Mouse (Mus musculus) stomach, embryonic 15.5 days (tissue): ENCODE data around the gene Ndnf. TPM values are rescaled to one million over a fixed set of nuclear protein-coding genes. Genes with fewer than 3 reads are reported as not detected.

Experiments
- ATAC-seq: fragments of 200-750 bp; cut with Nextera tagmentation; 2 replicates; pipeline ENCODE4 v1.8.0; 2017; ENCODE audit warnings: low read depth, moderate number of reproducible peaks, moderate TSS enrichment; ENCODE audit not compliant: insufficient read depth, low FRiP score
- H3K27ac ChIP-seq: fragments of 300-500 bp; sonication (generic); 2 replicates; pipeline ENCODE4 v1.5.1; 2015; ENCODE audit warnings: mild to moderate bottlenecking, inconsistent platforms
- H3K27me3 ChIP-seq: fragments of 300-500 bp; sonication (generic); replicated peaks from 2 replicates; pipeline ENCODE4 v1.6.1; 2015; ENCODE audit warnings: inconsistent platforms
- H3K36me3 ChIP-seq: fragments of 300-500 bp; sonication (generic); 2 replicates; pipeline ENCODE4 v1.6.1; 2015; ENCODE audit warnings: inconsistent platforms
- H3K4me1 ChIP-seq: fragments of 300-500 bp; sonication (generic); 2 replicates; pipeline ENCODE4 v1.6.1; 2015; ENCODE audit warnings: inconsistent platforms
- H3K4me2 ChIP-seq: fragments of 300-500 bp; sonication (generic); 2 replicates; pipeline ENCODE4 v1.6.1; 2015; ENCODE audit warnings: mild to moderate bottlenecking, inconsistent platforms
- H3K4me3 ChIP-seq: fragments of 300-500 bp; sonication (generic); replicated peaks from 2 replicates; pipeline ENCODE4 v1.5.1; 2015; ENCODE audit warnings: inconsistent platforms
- H3K9ac ChIP-seq: fragments of 300-500 bp; sonication (generic); 2 replicates; pipeline ENCODE4 v1.6.1; 2015; ENCODE audit warnings: inconsistent platforms
- H3K9me3 ChIP-seq: fragments of 300-500 bp; sonication (generic); 2 replicates; pipeline ENCODE4 v1.6.1; 2016; ENCODE audit warnings: inconsistent platforms
- WGBS: fragments of 180-500 bp; shearing (Covaris S2); methylation state at CpG from one replicate; pipeline ENCODE4 v1.1.7; 2015; 5-methylcytosine and 5-hydroxymethylcytosine counted together
- polyA plus RNA-seq: library from polyadenylated mRNA; unstranded; fragments of >200 nt; fragmentation: Nextera tagmentation; extraction: Ambion mirVana; gene quantifications from 2 replicates; pipeline ENCODE4 v1.2.1, GENCODE M21; 2015

Gene Ndnf
- 3.9 and 4.1 TPM in 2 replicates for polyA plus RNA-seq

DNA sequence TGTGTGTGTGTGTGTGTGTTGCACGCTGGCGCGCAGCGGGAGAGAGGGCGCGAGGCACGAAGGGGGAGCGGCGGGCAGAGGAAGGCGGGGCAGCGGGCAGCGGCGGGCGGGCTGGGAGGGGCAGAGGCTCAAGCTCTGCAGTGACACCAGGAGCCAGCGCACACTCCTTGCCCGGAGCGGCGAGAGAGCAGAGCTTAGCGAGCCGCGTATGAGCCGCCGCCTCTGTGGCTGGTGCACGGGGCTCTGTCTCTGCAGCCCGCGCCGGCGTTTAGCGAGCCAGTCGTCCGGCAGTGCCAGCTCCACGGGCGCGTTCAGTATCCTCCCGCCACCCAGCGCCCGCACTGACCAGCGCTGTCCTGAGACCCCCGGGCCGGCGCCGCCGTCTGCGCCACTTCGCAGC is at the start of gene Ndnf:
TSS of gene Ndnf (plus strand) at position 140 of the 400 bp plus-strand sequence.
- H3K36me3 ChIP-seq = no peaks in the 10 kb centered on the region
- H3K27me3 ChIP-seq = 0 out of 2 replicates have a peak, but pooled peaks cover 5% of the 10 kb centered on the region
- WGBS = 1% methylated on average over 41 of the region's 45 CpGs
- peak within 1 kb of the TSS; percentile 39 for H3K9ac ChIP-seq
- peak within 1 kb of the TSS; percentile 68 for H3K4me3 ChIP-seq
- ATAC-seq = peak; percentile 84
- H3K4me1 ChIP-seq = peaks cover 18% of the 10 kb centered on the region; the same call in 1 of the 2 replicates
- H3K9me3 ChIP-seq = no peaks in the 10 kb centered on the region
- H3K27ac ChIP-seq = peak within 1 kb of the TSS; percentile 67
- H3K4me2 ChIP-seq = peak within 1 kb of the TSS; percentile 97

- Histone ChIP-seq H3K4me2 (no peak overlapping the region), H3K4me3 (no peak overlapping the region), H3K36me3 (no peaks in the 10 kb centered on the region), H3K9me3 (no peaks in the 10 kb centered on the region), H3K27ac (no peak overlapping the region), H3K27me3 (no peaks in the 10 kb centered on the region), H3K9ac (no peak overlapping the region), H3K4me1 (no peaks in the 10 kb centered on the region)
- WGBS = 69% methylated on average over 3 of the region's 3 CpGs
- no peak for ATAC-seq
Observed at GRCm38 (mm10) chr6:65623016-65623715, 48.2 kb upstream of the Ndnf start.

DNA sequence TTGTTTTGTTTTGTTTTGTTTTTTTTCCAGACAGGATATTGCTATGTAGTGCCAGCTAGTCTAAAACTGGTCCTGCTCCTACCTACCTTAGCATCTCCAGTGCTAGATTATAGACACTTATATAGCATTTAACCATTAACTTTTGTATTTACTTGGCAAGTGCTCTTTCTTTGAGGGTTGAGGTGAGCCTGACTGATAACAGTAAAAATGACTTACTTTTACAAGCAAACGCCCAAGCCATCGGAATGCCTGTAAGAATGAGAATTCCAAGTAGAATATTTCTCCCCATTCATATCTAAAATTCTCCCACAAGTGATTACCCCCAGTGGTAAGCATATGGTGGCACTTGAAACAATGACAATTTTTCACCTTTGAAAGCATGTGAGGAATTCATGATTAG is 40.8 kb upstream of the Ndnf start:
- ATAC-seq = no peak
- no peaks in the 10 kb centered on the region for H3K9me3 ChIP-seq
- no peak overlapping the region for H3K4me3 ChIP-seq
- no peaks in the 10 kb centered on the region for H3K36me3 ChIP-seq
- no peaks in the 10 kb centered on the region for H3K27me3 ChIP-seq
- H3K9ac ChIP-seq = no peak overlapping the region
- no peaks in the 10 kb centered on the region for H3K4me1 ChIP-seq
- H3K4me2 ChIP-seq = no peak overlapping the region
- no peak overlapping the region for H3K27ac ChIP-seq
- WGBS = 67% methylated on average over 2 of the region's 2 CpGs

DNA sequence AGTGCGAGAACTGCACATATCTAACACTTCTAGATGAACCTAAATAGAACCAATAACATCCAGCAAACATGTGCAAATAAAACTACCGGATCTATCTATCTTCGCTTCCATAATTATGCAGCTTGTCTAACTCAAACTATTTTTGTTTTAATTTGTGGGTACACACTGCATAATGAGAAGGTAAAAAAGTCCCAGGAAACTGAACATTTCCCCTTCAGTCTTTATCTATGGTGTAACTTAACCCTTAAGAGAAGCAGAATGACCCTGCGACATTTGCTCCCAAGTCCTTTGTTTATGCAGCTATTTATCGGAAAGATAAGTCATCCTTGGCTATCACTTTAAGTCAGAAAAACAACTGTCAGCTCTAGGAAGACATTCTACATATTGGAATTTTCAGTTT is 39.2 kb upstream of the Ndnf start:
- H3K4me1 ChIP-seq = no peaks in the 10 kb centered on the region
- H3K9me3 ChIP-seq = no peaks in the 10 kb centered on the region
- 53% methylated on average over 5 of the region's 5 CpGs for WGBS
- no peak overlapping the region for H3K27ac ChIP-seq
- no peaks in the 10 kb centered on the region for H3K36me3 ChIP-seq
- H3K4me2 ChIP-seq = no peak overlapping the region
- H3K27me3 ChIP-seq = no peaks in the 10 kb centered on the region
- no peak for ATAC-seq
- no peak overlapping the region for H3K4me3 ChIP-seq
- no peak overlapping the region for H3K9ac ChIP-seq

GRCm38 (mm10) chr6:65642431-65642830 is 29.0 kb upstream of the Ndnf start:
- no peak overlapping the region for H3K4me2 ChIP-seq
- H3K9me3 ChIP-seq = no peaks in the 10 kb centered on the region
- H3K36me3 ChIP-seq = no peaks in the 10 kb centered on the region
- H3K4me3 ChIP-seq = no peak overlapping the region
- H3K27me3 ChIP-seq = no peaks in the 10 kb centered on the region
- ATAC-seq = no peak
- no peaks in the 10 kb centered on the region for H3K4me1 ChIP-seq
- H3K9ac ChIP-seq = no peak overlapping the region
- H3K27ac ChIP-seq = no peak overlapping the region

DNA sequence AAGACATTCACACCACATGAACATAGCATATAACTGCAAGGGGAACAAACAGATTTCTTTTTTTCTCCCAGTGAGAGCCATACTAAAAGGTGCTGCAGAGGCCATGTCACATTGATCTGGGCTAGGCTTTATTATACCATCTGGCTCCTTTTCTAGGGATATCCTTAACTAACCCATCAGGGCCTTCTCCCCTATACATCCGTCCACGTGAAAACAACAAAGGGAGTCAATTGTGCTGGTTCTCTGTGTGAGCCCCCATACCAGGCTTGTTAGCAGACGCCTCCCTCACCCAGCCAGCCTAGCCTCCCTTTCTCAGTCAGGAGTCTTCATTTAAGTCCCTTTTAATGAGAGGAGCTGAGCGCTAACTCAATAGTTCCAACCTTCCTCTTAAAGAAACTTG is 27.3 kb upstream of the Ndnf start:
- no peak for ATAC-seq
- Histone ChIP-seq H3K4me3 (no peak overlapping the region), H3K36me3 (no peaks in the 10 kb centered on the region), H3K4me1 (no peaks in the 10 kb centered on the region), H3K9ac (no peak overlapping the region), H3K27ac (no peak overlapping the region), H3K4me2 (no peak overlapping the region), H3K9me3 (no peaks in the 10 kb centered on the region), H3K27me3 (no peaks in the 10 kb centered on the region)
- WGBS = 72% methylated on average over 4 of the region's 4 CpGs

DNA sequence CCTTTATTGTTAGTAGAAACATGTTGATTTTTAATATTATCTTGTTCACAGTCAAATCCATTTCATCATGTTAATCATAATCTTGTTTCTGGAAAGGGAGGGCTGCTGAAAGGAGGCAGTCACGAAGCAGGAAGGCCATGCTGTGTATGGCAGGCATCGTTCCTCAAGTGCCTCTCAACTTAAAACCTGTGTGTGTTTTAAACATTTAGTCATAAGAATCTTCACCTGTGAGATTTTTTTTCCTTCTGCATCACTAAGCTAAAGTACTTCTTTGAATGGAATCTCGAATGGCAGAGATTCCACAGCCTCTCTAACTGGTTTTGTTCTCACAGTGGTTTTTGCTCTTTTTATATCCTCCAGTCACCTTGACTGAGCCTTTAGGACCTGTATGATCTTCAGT is 25.0 kb upstream of the Ndnf start:
- WGBS = 70% methylated on average over 3 of the region's 3 CpGs
- no peaks in the 10 kb centered on the region for H3K4me1 ChIP-seq

DNA sequence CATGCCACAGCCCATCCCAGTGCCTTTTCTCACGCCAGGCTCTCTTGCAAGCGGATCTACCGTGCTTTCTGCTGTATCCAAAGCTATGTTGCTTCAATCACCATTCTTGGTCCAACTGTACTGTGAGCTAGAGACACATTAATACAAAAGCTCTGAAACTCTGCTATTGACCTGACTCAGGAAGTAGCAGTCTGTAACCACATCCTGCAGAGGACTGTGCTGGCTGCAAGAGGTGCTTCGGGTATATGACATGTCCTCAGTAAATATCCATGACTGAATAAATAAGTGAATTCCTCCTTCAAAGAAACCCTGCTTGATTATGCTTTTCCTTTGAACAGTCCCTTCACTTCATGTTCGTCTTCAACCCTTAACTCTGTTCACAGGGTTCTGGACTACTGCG is 23.7 kb upstream of the Ndnf start:
- H3K4me3 ChIP-seq = no peak overlapping the region
- no peak overlapping the region for H3K27ac ChIP-seq
- 81% methylated on average over 6 of the region's 6 CpGs for WGBS
- H3K4me2 ChIP-seq = no peak overlapping the region
- H3K27me3 ChIP-seq = no peaks in the 10 kb centered on the region
- no peaks in the 10 kb centered on the region for H3K36me3 ChIP-seq
- H3K9me3 ChIP-seq = no peaks in the 10 kb centered on the region
- no peak for ATAC-seq
- H3K9ac ChIP-seq = no peak overlapping the region
- H3K4me1 ChIP-seq = no peaks in the 10 kb centered on the region

More for the DNA sequence above, 25.0 kb upstream of the Ndnf start:
- Histone ChIP-seq H3K27me3 (no peaks in the 10 kb centered on the region), H3K9me3 (no peaks in the 10 kb centered on the region), H3K36me3 (no peaks in the 10 kb centered on the region), H3K4me2 (no peak overlapping the region), H3K4me3 (no peak overlapping the region), H3K27ac (no peak overlapping the region), H3K9ac (no peak overlapping the region)
- ATAC-seq = no peak

DNA sequence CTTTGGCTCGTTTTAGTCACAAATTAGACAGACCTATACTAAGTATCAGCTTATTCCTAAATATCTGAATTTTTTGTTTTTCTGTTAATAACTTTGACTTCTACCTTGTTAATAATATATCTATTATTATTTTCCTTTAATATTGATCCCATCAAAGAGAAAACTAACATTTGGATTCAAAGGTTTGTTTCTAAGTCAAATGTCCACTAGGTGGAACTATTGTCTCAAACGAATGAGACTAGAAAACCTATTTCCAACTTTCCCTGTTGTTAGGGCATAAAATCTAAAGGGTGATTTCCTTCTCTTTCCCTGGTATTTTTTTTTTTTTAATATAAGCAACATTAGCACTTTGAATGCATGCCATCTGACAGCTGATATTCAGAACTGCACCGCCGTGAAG is 20.0 kb upstream of the Ndnf start:
- WGBS = 32% methylated on average over 4 of the region's 4 CpGs
- H3K4me2 ChIP-seq = no peak overlapping the region

GRCm38 (mm10) chr6:65661272-65661671 is 10.1 kb upstream of the Ndnf start:
- Histone ChIP-seq H3K4me3 (no peak overlapping the region), H3K9ac (no peak overlapping the region), H3K36me3 (no peaks in the 10 kb centered on the region), H3K4me2 (no peak overlapping the region), H3K27ac (no peak overlapping the region), H3K9me3 (no peaks in the 10 kb centered on the region), H3K4me1 (no peaks in the 10 kb centered on the region), H3K27me3 (no peaks in the 10 kb centered on the region)
- ATAC-seq = no peak
- 60% methylated on average over 4 of the region's 4 CpGs for WGBS

More for the DNA sequence above, 20.0 kb upstream of the Ndnf start:
- H3K4me1 ChIP-seq = no peaks in the 10 kb centered on the region
- no peak overlapping the region for H3K4me3 ChIP-seq
- no peaks in the 10 kb centered on the region for H3K9me3 ChIP-seq
- H3K27me3 ChIP-seq = no peaks in the 10 kb centered on the region
- H3K27ac ChIP-seq = no peak overlapping the region
- H3K9ac ChIP-seq = no peak overlapping the region
- no peak for ATAC-seq
- H3K36me3 ChIP-seq = no peaks in the 10 kb centered on the region

DNA sequence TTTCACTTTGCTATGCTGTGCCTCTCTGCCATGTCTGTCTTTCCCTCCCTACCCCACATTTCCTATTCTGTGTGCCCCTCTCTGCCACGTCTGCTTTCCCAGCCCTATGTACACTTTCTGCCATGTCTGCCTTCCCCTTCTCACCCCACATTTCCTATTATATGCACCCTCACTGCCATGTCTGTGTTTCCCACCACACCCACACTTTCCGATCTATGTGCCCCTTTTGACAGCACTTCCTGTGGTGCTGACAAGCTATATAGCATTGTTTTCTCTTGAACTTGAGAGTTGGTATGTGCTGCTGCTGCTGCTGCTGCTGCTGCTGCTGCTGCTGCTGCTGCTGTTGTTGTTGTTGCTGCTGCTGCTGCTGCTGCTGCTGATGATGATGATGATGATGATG is 9.3 kb upstream of the Ndnf start:
- H3K36me3 ChIP-seq = no peaks in the 10 kb centered on the region
- H3K4me2 ChIP-seq = no peak overlapping the region
- no peak overlapping the region for H3K4me3 ChIP-seq
- no peaks in the 10 kb centered on the region for H3K9me3 ChIP-seq
- no peak for ATAC-seq
- no peak overlapping the region for H3K27ac ChIP-seq
- 49% methylated on average over 2 of the region's 2 CpGs for WGBS
- no peaks in the 10 kb centered on the region for H3K4me1 ChIP-seq
- H3K9ac ChIP-seq = no peak overlapping the region
- no peaks in the 10 kb centered on the region for H3K27me3 ChIP-seq

GRCm38 (mm10) chr6:65663990-65664389 is 7.4 kb upstream of the Ndnf start:
- H3K27ac ChIP-seq = no peak overlapping the region
- H3K36me3 ChIP-seq = no peaks in the 10 kb centered on the region
- WGBS = 57% methylated on average over 6 of the region's 6 CpGs
- H3K4me1 ChIP-seq = no peaks in the 10 kb centered on the region
- no peak for ATAC-seq
- no peaks in the 10 kb centered on the region for H3K9me3 ChIP-seq
- H3K9ac ChIP-seq = no peak overlapping the region
- H3K27me3 ChIP-seq = no peaks in the 10 kb centered on the region
- no peak overlapping the region for H3K4me3 ChIP-seq
- H3K4me2 ChIP-seq = no peak overlapping the region

GRCm38 (mm10) chr6:65666295-65666694 is 5.1 kb upstream of the Ndnf start:
- 86% methylated on average over 3 of the region's 3 CpGs for WGBS
- no peak for ATAC-seq
- H3K4me1 ChIP-seq = 0 out of 2 replicates have a peak, but pooled peaks cover 4% of the 10 kb centered on the region
- no peaks in the 10 kb centered on the region for H3K27me3 ChIP-seq
- no peak overlapping the region for H3K4me3 ChIP-seq
- H3K36me3 ChIP-seq = no peaks in the 10 kb centered on the region
- no peaks in the 10 kb centered on the region for H3K9me3 ChIP-seq
- H3K27ac ChIP-seq = no peak overlapping the region
- H3K9ac ChIP-seq = no peak overlapping the region
- H3K4me2 ChIP-seq = no peak overlapping the region
